8 mouse cellular contexts compared by ENCODE assay signal in the genomic region with DNA sequence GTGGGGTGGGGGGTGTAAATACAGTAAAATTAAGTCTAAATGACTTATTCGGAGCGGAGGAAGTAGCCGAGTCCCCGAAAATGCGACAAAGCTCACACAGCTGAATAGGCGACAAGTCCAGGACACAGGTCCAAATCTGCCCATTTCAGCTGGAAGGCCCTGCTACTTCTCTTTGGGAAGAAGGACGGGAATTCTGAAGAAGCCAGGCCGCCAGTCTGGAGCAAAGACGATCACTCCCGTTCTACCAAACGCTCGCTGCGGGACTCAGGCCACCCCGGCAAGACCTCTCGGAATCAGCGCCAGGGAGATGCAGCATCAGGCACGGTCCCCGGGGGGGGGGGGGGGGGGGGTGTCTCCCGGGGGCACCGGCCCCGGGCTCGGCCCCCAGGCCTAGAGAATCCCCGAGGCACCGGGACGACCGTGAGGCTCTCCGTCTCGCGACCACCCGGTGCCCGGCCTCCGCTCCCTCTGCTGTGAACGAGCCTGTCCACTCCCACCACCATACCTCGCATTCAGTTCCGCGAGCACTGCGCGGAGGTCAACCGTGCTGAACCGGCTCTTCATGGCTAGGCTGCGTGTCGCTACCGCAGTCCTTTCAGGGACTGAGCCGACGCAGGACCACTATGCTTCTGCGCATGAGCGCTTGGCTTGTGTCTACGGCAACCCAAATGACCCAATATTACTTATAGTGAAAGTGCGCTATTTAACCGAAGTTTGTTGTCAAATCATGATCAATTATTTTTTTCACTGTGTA. TPM values are rescaled to one million over a fixed set of nuclear protein-coding genes. Genes with fewer than 3 reads are reported as not detected.
DNase-seq lines count a peak whose midpoint lies in the region; ATAC-seq and TF ChIP-seq lines count a peak whose summit lies in the region.

A gene (minus strand): TSS at position 620 of the 754 bp plus-strand sequence.

- peak; percentile 84 for DNase-seq in MEL-GATA-1-ER (ENCODE audit: extremely low read depth, low read depth)
- peak; percentile 86 for DNase-seq in cerebellum, adult 8-10 months
- peak; percentile 84 for DNase-seq in hindbrain, embryonic 10.5 days (ENCODE audit: low spot score)
- peak; percentile 85 for DNase-seq in layer of hippocampus, adult 9-11 months
- peak; percentile 93 for DNase-seq in lung, postnatal 0 days (ENCODE audit: low spot score)
- DNase-seq in ovary, postnatal 14 days (ENCODE audit: low spot score) = peak; percentile 70
- peak; percentile 85 for DNase-seq in thymus, postnatal 14 days

- TF ChIP-seq CTCF in lung, postnatal 0 days (IDR thresholded peaks at IDR 0.05) = no peak

- peak within 1 kb of the TSS; percentile 90 for H3K4me3 ChIP-seq in hindbrain, embryonic 10.5 days
- H3K4me3 ChIP-seq in lung, postnatal 0 days (ENCODE audit: low read depth, low read length) = peak within 1 kb of the TSS; percentile 75

- ATAC-seq in frontal cortex, adult (ENCODE audit: low TSS enrichment) = peak; percentile 66
- ATAC-seq in lung, postnatal 0 days = peak; percentile 55

- no peaks in the 10 kb centered on the region for H3K9me3 ChIP-seq in hindbrain, embryonic 10.5 days
- no peaks in the 10 kb centered on the region for H3K9me3 ChIP-seq in lung, postnatal 0 days (ENCODE audit: low read length)

- H3K4me2 ChIP-seq in lung, postnatal 0 days (replicated peaks; ENCODE audit: low read depth, low read length) = peak within 1 kb of the TSS; percentile 62

- peaks cover 10% of the 10 kb centered on the region; the same call in 1 of the 2 replicates for H3K4me1 ChIP-seq in hindbrain, embryonic 10.5 days (replicated peaks)
- H3K4me1 ChIP-seq in lung, postnatal 0 days (ENCODE audit: insufficient read depth, low read depth, low read length) = 0 out of 2 replicates have a peak, but pooled peaks cover 1% of the 10 kb centered on the region

- H3K27ac ChIP-seq in hindbrain, embryonic 10.5 days = peak within 1 kb of the TSS; percentile 91
- peak within 1 kb of the TSS; percentile 77 for H3K27ac ChIP-seq in lung, postnatal 0 days (ENCODE audit: low read length)

- H3K27me3 ChIP-seq in hindbrain, embryonic 10.5 days (ENCODE audit: insufficient read depth, poor library complexity, severe bottlenecking) = no peaks in the 10 kb centered on the region
- H3K27me3 ChIP-seq in lung, postnatal 0 days (replicated peaks; ENCODE audit: insufficient read depth, low read length) = no peaks in the 10 kb centered on the region

- no peak for TF ChIP-seq EP300 in lung, postnatal 0 days (IDR thresholded peaks at IDR 0.05)

- WGBS in hindbrain, embryonic 10.5 days = under 1% methylated on average over 50 of the region's 50 CpGs
- under 1% methylated on average over 42 of the region's 50 CpGs for WGBS in lung, postnatal 0 days

- H3K36me3 ChIP-seq in hindbrain, embryonic 10.5 days = peaks cover 32% of the 10 kb centered on the region
- no peaks in the 10 kb centered on the region for H3K36me3 ChIP-seq in lung, postnatal 0 days (ENCODE audit: insufficient read depth, low read length)

- H3K9ac ChIP-seq in lung, postnatal 0 days (replicated peaks; ENCODE audit: low read depth) = peak within 1 kb of the TSS; percentile 85

RNA-seq across cellular contexts. Expression of the gene that starts here (rescaled TPM):
- 69.6 and 91.1 TPM in 2 replicates for polyA plus RNA-seq in hindbrain, embryonic 10.5 days (2016; fragmentation: Nextera tagmentation; extraction: Ambion mirVana)
- polyA plus RNA-seq in lung, postnatal 0 days (2015; fragmentation: Nextera tagmentation; extraction: Ambion mirVana) = 65.5 and 68.5 TPM in 2 replicates

Comparison
In these comparisons a context has a peak if more than half of its experiments do, and no peak if none do; other contexts are left out.
1. Peak in every context shown above with its lines: DNase-seq, ATAC-seq, H3K4me3 ChIP-seq and H3K27ac ChIP-seq.